Mouse (Mus musculus) brain, embryonic 14.5 days (tissue): ENCODE measurements around the gene Cpxcr1. TPM values are rescaled to one million over a fixed set of nuclear protein-coding genes. Genes with fewer than 3 reads are reported as not detected.

Experiments used
- DNase-seq: peaks from one replicate; pipeline ENCODE4 v3.0.0-alpha.2; 2011; ENCODE audit warnings: low read depth
- CTCF ChIP-seq: fragments of 200-500 bp; IDR thresholded peaks from 2 replicates; pipeline ENCODE4 v1.5.1; 2012; ENCODE audit warnings: inconsistent platforms, mild to moderate bottlenecking, moderate library complexity, borderline replicate concordance; ENCODE audit not compliant: insufficient read depth, insufficient read length; ENCODE audit errors: extremely low read depth
- POLR2A ChIP-seq: fragments of 200-500 bp; IDR thresholded peaks from 2 replicates; pipeline ENCODE4 v1.6.1; 2012; ENCODE audit warnings: mild to moderate bottlenecking, inconsistent platforms, borderline replicate concordance; ENCODE audit not compliant: poor library complexity, insufficient read depth, insufficient read length, severe bottlenecking; ENCODE audit errors: extremely low read depth
- polyA plus RNA-seq: library from polyadenylated mRNA; depleted of rRNA; stranded (reverse); fragments of >200 nt; gene quantifications from 2 replicates; pipeline ENCODE4 v1.2.3, GENCODE M21; 2012; rRNA removed

The Cpxcr1 gene
- not detected in 2 replicates for polyA plus RNA-seq

DNA sequence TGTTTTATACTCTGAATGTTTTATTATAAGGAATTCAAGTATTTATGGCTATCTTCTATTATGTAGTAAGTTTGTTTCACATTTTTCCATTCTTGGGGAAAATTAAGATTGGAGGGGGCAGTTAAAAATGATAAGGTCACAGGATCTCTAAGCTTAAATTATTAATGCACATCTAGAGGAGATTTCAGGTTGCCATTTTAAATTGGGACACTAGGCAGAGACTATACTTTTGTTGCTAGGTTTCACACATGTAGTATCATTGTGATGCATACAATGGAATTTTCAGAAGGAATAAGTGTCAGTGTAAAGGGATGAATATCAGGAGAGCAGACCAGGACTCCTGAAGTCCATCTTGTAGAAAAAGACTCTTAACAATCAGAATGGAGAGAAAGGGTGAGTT lies at the start of gene Cpxcr1:
TSS of gene Cpxcr1 (plus strand) at position 301 of the 400 bp plus-strand sequence.
- no peak for DNase-seq
- TF ChIP-seq POLR2A: no peak
- no peak for TF ChIP-seq CTCF

Other genes starting within 250 kb of the Cpxcr1 start
- gene H2afb2, start 232.2 kb downstream of the Cpxcr1 start, polyA plus RNA-seq: not detected in 2 replicates